Mouse (Mus musculus) right cerebral cortex, adult 2 months (tissue): ENCODE measurements around the gene Ifngr1.

Source experiments
- DNase-seq, 2 experiments: peaks; one replicate each; pipeline ENCODE4 v3.0.0; 2021 to 2022; ENCODE audit warnings: low spot score in 2 of 2

Gene Ifngr1

DNA sequence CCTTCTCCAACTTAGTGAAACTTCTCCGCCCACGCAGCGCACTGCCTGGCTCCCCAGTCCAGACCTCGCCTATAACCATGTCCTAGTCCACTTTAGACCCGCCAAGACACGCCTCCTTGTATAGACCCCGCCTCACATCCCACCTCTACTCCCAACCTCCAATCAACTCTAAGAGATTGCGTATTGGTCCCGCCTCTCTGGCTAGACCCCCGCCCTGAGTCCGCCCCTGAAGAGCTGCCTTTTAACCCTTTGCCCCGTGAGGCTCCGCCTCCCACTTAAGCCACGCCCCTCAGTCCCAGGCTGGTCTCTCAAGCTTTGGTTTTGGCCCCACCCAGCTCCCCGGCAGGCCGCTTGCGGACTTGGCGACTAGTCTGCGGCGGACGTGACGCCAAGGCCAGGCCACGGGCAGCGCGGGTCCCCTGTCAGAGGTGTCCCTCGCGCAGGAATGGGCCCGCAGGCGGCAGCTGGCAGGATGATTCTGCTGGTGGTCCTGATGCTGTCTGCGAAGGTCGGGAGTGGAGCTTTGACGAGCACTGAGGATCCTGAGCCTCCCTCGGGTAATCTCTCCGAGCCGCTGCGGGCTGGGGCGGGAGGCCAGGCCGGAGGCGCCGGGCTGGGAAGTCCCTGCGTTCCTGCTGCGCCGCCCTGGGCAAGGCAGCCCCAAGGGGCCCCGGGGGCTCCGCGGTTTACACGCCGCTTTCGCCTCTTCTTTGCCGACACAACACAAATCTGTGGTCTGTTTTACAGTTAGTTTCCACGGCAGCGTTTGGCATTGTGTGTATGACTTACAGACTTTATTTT lies at the start of gene Ifngr1:
TSS of gene Ifngr1 (plus strand) at position 309 of the 801 bp plus-strand sequence.
- DNase-seq = peak; percentile 89 to 93

- no peak for DNase-seq
Observed at GRCm38 (mm10) chr10:19546825-19547224, 44.9 kb upstream of the Ifngr1 start.

DNA sequence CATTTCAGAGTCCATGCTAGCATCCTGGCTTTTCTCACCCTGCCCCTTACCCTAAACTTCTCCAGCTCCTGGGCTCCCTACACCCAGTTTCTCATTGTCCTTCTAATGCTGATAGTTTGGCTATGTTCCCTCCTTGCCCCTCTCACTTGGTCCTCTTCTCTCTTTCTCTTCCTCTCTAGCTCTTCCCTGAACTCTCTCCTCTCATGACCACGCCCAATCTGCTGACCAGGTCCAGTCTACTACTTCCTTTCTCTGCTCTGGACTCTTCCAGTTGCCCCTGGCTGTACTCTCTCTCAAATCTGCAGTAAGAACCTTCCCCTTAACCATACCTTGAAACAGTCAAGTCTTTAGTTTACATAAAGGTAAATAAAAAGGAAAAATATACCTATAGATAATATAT lies 43.7 kb upstream of the Ifngr1 start:
- no peak for DNase-seq

GRCm38 (mm10) chr10:19548491-19548890 lies 43.3 kb upstream of the Ifngr1 start:
- no peak for DNase-seq

GRCm38 (mm10) chr10:19551585-19551984 lies 40.2 kb upstream of the Ifngr1 start:
- no peak for DNase-seq

- DNase-seq = no peak
Observed at GRCm38 (mm10) chr10:19553857-19554256, 37.9 kb upstream of the Ifngr1 start.

- DNase-seq = no peak
Observed at GRCm38 (mm10) chr10:19557696-19558095, 34.1 kb upstream of the Ifngr1 start.

- DNase-seq = no peak
Observed at GRCm38 (mm10) chr10:19559565-19560165, 32.1 kb upstream of the Ifngr1 start.

- no peak for DNase-seq
Observed at GRCm38 (mm10) chr10:19562598-19562997, 29.2 kb upstream of the Ifngr1 start.

DNA sequence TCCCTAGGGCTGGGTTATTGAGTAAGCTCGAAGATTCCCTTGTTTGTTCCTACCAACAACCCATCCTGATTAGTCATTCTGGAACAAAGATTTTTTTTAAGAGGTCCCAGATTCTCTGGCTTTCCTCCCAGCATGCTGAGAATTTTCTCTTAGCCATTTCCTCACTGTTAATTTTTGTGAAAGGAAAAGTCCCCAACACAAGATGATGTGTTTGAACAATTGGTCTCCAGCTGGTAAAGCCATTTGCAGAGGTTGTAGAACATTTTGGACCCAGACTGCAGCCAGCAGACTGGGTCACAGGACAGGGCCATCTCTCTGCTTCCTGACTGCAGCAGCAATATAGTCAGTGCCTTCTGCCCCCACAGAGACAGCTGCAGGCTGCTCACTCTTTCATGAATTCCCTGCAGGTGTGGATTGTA lies 28.3 kb upstream of the Ifngr1 start:
- DNase-seq = no peak

DNA sequence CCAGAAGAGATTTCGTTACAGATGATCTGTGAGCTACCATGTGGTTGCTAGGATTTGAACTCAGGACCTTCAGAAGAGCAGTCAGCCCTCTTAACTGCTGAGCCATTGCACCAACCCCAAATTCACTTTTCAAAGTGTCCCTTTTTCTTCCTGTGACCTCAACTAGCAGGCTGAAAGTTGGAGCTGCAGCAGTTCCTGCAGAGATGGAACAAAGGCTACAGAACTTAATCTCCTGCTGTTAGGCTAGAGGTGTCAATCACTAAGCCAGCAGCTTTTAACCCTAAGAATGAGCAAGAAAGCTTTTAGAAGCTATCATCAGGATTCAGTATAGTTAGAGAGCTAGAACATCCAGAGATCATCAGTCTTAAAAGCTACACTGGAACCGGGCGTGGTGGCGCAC lies 24.3 kb upstream of the Ifngr1 start:
- no peak for DNase-seq

DNA sequence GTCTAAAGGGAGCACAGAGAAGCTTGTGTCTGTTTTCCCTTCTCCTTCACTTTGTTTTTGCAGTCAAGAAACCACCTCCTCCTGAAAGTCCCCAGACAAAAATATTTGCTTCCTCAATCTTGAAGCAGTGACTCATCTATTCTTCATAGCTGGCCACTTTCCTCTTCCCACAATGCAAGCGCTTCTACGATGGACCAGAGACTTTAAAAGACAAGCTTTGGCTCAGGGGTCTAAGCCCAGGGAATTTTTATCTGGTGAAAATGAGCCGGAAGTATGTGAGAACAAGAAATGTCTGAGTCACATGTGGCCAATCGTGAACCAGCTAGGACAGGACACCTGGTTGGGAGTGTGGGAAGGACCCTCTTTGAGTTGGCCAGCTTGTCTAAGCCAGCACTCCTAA lies 21.5 kb upstream of the Ifngr1 start:
- DNase-seq = no peak

GRCm38 (mm10) chr10:19570716-19571115 lies 21.0 kb upstream of the Ifngr1 start:
- DNase-seq = no peak

DNA sequence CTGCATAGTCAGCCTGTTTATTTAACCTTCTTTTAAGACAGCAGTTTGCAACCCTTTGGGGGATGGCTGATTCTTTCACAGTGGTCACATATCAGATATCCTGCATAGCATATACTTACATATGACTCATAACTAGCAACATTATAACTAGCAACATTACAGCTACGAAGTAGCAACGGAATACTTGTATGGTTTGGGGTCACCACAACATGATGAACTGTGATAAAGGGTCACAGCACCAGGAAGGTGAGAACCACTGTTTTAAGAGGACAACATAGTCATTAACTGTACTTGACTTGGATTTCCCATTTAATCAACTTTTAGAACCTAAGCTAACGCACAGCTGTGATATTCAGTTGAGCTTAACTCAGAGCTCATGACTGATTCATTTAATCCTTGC lies 14.2 kb upstream of the Ifngr1 start:
- no peak for DNase-seq

- no peak for DNase-seq
Observed at GRCm38 (mm10) chr10:19578001-19578400, 13.7 kb upstream of the Ifngr1 start.

DNA sequence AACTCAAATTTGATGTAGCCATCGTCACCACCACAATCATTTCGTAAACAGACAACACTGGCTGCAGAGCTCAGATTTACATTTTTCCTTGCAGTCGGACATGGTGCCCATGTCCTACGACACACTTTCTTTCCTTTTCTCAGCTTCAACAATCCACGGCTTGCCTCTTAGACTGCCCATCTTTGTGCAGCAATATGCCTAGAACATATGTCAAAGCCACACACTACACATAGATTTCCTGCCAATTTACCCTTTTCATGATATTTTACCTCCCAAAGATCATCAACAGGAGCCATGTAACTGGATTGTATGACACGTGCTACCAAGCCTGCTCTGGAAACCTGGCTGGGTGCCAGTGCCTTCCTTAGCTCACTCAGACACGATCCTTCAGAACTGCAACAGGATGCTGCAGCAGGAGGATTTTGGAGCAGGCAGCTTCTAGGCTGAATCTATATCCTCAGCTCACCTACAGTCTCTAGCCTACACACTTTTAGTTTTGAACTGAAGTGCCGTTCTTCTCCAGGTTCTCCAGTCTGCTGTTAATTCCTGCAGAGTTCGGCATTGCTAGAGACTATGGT lies 13.3 kb upstream of the Ifngr1 start:
- DNase-seq = peak; percentile 43 to 64

DNA sequence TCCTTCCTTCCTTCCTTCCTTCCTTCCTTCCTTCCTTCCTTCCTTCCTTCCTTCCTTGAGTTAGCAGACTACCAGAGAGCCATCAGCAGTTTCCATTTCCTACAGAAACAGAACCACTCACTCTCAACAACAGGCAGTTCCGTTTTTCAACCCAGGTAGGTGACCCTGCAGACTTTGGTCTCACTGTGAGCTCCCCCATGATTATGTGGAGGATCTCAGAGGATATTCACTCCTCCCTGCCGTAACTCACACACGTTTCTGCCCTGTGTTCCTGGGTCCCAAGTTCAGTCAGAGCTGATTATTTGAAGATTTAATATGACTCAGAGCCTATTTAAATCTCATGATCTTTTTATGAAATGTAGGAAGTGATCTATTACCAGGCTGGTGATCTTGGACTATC lies 11.1 kb upstream of the Ifngr1 start:
- DNase-seq = no peak

GRCm38 (mm10) chr10:19581844-19582582 lies 9.7 kb upstream of the Ifngr1 start:
- no peak for DNase-seq

DNA sequence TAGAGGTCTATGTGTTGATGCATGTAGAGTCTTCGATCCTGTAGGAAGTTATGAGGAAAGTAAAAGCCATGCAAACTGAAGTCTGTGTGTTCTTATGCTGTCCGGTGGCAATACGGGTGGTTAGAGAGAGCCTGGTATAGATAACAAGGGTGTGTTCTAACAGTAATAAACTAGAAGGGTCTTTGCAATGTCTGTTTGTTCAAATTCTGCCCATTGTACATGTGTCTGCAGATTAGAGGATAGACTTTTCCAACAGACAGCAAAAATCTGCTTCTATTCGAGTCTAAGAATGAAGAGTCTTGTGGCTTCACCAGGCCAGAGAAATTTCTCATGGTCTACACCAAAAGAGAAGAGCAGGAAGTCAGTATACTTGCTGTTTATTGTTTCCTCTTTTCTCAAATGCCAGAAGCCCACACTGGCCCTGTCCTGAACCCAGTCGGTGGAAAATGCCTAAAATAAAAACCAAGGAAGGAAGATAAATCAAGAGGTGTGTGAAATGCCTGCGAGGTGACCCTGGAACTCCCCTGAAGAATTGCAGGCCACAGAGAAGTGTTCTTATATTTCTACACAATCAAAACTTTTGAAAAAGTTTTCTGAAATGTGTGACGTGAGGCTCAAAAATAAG lies 8.8 kb upstream of the Ifngr1 start:
- DNase-seq = no peak

DNA sequence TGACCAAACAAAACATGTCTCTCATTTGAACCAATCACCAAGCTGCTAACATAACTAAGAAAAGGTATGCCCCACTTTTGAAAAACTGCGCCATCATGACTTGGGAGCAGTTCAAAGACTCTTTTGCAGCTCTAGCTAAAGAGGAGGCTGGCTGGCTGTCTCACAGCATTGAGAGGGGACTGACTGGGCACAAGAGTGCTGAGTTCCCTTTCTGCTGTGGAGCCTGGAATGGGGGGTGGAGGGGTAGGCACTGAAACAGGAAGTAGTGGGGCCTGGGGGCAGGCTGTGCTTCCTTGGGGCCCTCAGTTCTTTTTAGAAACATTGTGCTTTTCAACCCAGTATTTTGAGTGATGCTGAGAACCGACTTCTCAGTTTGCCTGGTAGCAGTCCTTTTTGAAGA lies 7.7 kb upstream of the Ifngr1 start:
- no peak for DNase-seq

- DNase-seq = no peak
Observed at GRCm38 (mm10) chr10:19584846-19585245, 6.9 kb upstream of the Ifngr1 start.

GRCm38 (mm10) chr10:19585860-19586259 lies 5.9 kb upstream of the Ifngr1 start:
- DNase-seq = no peak
